Mouse (Mus musculus): Measurements from ENCODE around the gene Nphs1.

DNA sequence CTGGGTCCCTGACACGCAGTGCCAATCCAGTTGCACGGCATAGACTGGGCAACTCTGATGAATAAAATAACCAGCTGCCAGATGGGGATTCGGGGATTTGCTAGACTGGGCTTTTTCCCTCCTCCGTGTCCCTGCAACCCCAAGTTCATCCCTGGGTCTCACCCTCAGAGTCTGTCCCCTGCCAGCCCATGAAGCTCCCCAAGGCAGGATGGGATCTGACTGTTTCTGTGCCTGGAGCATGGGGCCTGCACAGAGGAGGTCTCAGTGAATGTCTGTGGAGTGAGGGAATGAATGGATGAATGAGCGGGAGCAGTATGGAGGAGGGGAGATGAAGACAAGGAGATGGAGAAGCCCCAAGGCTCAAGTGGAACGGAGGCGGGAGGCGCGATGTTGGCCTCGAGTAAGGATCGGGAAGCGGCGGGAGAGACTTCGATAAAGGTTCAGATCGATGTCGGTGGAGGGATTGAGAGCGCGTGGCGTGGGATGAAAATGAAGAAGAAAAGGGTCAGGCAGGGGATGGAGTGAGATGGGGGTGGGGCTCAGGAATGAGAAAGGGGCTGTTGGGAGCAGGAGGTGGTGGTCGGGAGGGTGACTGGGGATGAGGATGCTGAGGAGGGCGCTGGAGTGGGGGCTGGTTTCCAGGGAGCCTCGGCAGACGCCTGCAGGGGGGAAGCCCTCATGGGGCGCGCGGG lies 76.0 kb downstream of the Nphs1 start:
- TF ChIP-seq CTCF (IDR thresholded peaks at IDR 0.05; ENCODE audit: control insufficient read depth, insufficient read depth, insufficient read length) (no peak), MAX (IDR thresholded peaks at IDR 0.05) (no peak)

Measured in C2C12 (cell line).